Comparison of ENCODE assay signal across 25 mouse cellular contexts in genomic region chr16:8766196-8766595, GRCm38 (mm10). TPM values are rescaled to one million over a fixed set of nuclear protein-coding genes. Genes with fewer than 3 reads are reported as not detected.
DNase-seq lines count a peak whose midpoint lies in the region; ATAC-seq lines count a peak whose summit lies in the region.
"Had no signal": no experiment of that assay in that cellular context is flagged by ENCODE, and none has a peak within 500 bp of the region (broad histone marks: within the 10 kb centered on the region; RNA-seq: fewer than 3 reads in every experiment).

No protein-coding gene starts in this region.

- peaks cover 77% of the 10 kb centered on the region for H3K4me1 ChIP-seq in liver, embryonic 16.5 days (ENCODE audit: control insufficient read depth, low read depth, low read length)
- H3K4me1 ChIP-seq: hindbrain, embryonic 10.5 days had no signal

- H3K36me3 ChIP-seq in liver, embryonic 16.5 days (ENCODE audit: control insufficient read depth, insufficient read depth) = no peaks in the 10 kb centered on the region
- H3K36me3 ChIP-seq: embryonic facial prominence, embryonic 10.5 days; hindbrain, embryonic 10.5 days; limb, embryonic 15.5 days; neural tube, embryonic 13.5 days had no signal

- 45% methylated on average over 9 of the region's 9 CpGs for WGBS in liver, embryonic 16.5 days (ENCODE audit: insufficient replicate concordance)

- ATAC-seq in common myeloid progenitor, adult 5-6 weeks (replicated peaks; ENCODE audit: low read depth, poor library complexity, severe bottlenecking) = peak; percentile 52
- ATAC-seq in liver, embryonic 16.5 days (ENCODE audit: low read depth) = no peak
- peak; percentile 37; the same call in 1 of the 2 replicates for ATAC-seq in neutrophil, adult 5-6 weeks (ENCODE audit: extremely low read depth, insufficient number of reproducible peaks, low FRiP score, poor library complexity, severe bottlenecking)
- ATAC-seq: hindbrain, embryonic 16.5 days; intestine, postnatal 0 days had no signal

- no peaks in the 10 kb centered on the region for H3K27me3 ChIP-seq in liver, embryonic 16.5 days (ENCODE audit: control insufficient read depth, insufficient read depth, low read depth, low read length)
- H3K27me3 ChIP-seq: limb, embryonic 15.5 days; neural tube, embryonic 13.5 days had no signal

- no peak overlapping the region for H3K4me3 ChIP-seq in liver, embryonic 16.5 days (ENCODE audit: low read depth, low read length)
- H3K4me3 ChIP-seq: embryonic facial prominence, embryonic 10.5 days; hindbrain, embryonic 10.5 days; layer of hippocampus, adult 2 months; limb, embryonic 15.5 days; megakaryocyte, embryonic 14.5 days; neural tube, embryonic 13.5 days had no signal

- no peak overlapping the region; the same call in 1 of the 2 replicates for H3K9ac ChIP-seq in liver, embryonic 16.5 days (ENCODE audit: low read depth, low read length)
- H3K9ac ChIP-seq: limb, embryonic 15.5 days; neural tube, embryonic 13.5 days had no signal

- H3K4me2 ChIP-seq in liver, embryonic 16.5 days (ENCODE audit: low read depth, low read length) = no peak overlapping the region
- H3K4me2 ChIP-seq: heart, embryonic 11.5 days; limb, embryonic 15.5 days; neural tube, embryonic 13.5 days had no signal

- DNase-seq in right cerebral cortex, adult 18-20 months = peak; percentile 47
- no peak for DNase-seq in right cerebral cortex, postnatal 14 days
- DNase-seq in heart, adult 8-10 months (ENCODE audit: low spot score) = no peak
- no peak for DNase-seq in yolk sac, embryonic 10.5 days (ENCODE audit: low spot score)
- no peak for DNase-seq in thymus, postnatal 14 days
- DNase-seq: adrenal gland, postnatal 14 days; cerebellum, adult 11 months; cerebellum, adult 9-11 months; kidney, postnatal 25 days; layer of hippocampus, postnatal 36 days; midbrain, embryonic 14.5 days; thymus, adult 18-20 months; thymus, postnatal 4 days had no signal

- H3K9me3 ChIP-seq in liver, embryonic 16.5 days (replicated peaks; ENCODE audit: control insufficient read depth, low read length) = no peaks in the 10 kb centered on the region
- H3K9me3 ChIP-seq: embryonic facial prominence, embryonic 10.5 days; hindbrain, embryonic 10.5 days; limb, embryonic 15.5 days; megakaryocyte, embryonic 14.5 days; neural tube, embryonic 13.5 days had no signal

- peak overlapping the region; percentile 92 for H3K27ac ChIP-seq in liver, embryonic 16.5 days (ENCODE audit: low read length)
- H3K27ac ChIP-seq: embryonic facial prominence, embryonic 10.5 days; hindbrain, embryonic 10.5 days; limb, embryonic 15.5 days; neural tube, embryonic 13.5 days had no signal

RNA-seq across cellular contexts. Expression of gene Usp7, which starts 25.9 kb away (rescaled TPM):
- 195 and 238 TPM in 2 replicates for total RNA-seq in common myeloid progenitor, adult 5-6 weeks (2017)
- 22.4 and 22.6 TPM in 2 replicates for polyA plus RNA-seq in liver, embryonic 16.5 days (2015; fragmentation: Nextera tagmentation; extraction: Ambion mirVana)
- 320 and 377 TPM in 2 replicates for total RNA-seq in neutrophil, adult 5-6 weeks (2017)
- total RNA-seq in heart, adult 8-10 months (2022) = 10 to 100 TPM; 42.9 to 59.2 (median 48.1) TPM
